Mouse (Mus musculus) heart, adult 2 months (tissue): Measurements from ENCODE around the gene Stx19.

Source experiments
- CTCF ChIP-seq: fragments of 200-600 bp; IDR thresholded peaks from 2 replicates; pipeline ENCODE4 v1.8.1; 2022; ENCODE audit warnings: antibody characterized with exemption, mild to moderate bottlenecking, moderate library complexity
- POLR2A ChIP-seq: fragments of 200-500 bp; IDR thresholded peaks from 2 replicates; pipeline ENCODE4 v1.6.1; 2011; ENCODE audit warnings: mild to moderate bottlenecking, low read depth, low read length, control low read depth; ENCODE audit not compliant: insufficient read depth

DNA sequence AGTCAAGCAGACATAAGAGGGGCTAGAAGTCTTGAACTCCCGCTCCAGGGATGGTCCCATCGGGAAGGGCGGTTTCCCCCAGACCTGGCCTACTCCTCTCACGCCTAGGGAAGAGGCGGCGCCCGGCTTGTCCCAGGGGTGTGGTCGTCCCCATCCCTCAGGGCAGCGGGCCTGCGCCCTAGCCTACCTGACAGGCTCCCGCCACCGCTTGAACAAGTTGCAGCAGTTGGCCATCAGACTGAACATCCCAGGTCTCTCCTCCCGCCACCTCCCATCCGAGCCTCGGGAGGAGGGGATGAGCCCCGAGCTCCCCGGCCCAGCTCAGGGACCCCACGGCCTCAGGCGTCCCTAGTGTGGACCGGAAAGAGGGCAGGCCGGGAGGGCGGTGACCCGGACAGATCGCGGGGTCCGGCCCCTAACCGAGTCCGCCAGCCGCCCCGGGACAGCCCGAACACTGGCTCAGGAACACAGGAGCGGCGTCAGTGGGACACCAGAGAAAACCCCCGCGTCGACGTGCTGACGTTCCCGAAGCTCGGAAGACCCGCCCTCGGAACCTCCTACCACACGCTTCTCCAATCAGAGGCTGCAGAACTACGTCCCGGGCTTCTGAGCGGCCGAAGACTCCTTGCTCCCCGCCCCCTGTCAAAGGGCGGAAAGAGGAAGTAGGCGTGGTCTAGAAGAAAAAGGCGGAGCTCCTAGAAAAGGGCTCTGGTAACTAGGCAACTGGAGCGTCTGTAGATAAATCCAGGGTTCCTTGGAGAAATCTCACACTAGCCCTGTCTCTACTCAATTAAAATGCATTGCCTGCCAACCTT lies 32.2 kb downstream of the Stx19 start, which contains the start of gene Arl13b:
- TF ChIP-seq CTCF (no peak), POLR2A (peak; percentile 79)
